Mouse (Mus musculus) cortical plate, adult 2 months (tissue): ENCODE measurements around the gene Mindy2.

ENCODE experiments used
- CTCF ChIP-seq: fragments of 200-500 bp; IDR thresholded peaks from 2 replicates; pipeline ENCODE4 v1.5.1; 2011; ENCODE audit warnings: mild to moderate bottlenecking, control low read depth, low read length; ENCODE audit not compliant: insufficient read depth; ENCODE audit errors: extremely low read depth
- POLR2A ChIP-seq: fragments of 200-500 bp; IDR thresholded peaks from 2 replicates; pipeline ENCODE4 v1.6.1; 2011; ENCODE audit warnings: mild to moderate bottlenecking, low read length, control low read depth; ENCODE audit not compliant: insufficient read depth; ENCODE audit errors: extremely low read depth

- TF ChIP-seq CTCF (no peak), POLR2A (no peak)
Measured at GRCm38 (mm10) chr9:70698090-70698489, 41.1 kb upstream of the Mindy2 start.
